Mouse (Mus musculus) spleen, adult 12 weeks (tissue): Measurements from ENCODE around the gene Dgcr2.

Experiments used
- DNase-seq: peaks from one replicate; pipeline ENCODE4 v3.0.0; 2022; ENCODE audit warnings: low spot score

Gene Dgcr2

DNA sequence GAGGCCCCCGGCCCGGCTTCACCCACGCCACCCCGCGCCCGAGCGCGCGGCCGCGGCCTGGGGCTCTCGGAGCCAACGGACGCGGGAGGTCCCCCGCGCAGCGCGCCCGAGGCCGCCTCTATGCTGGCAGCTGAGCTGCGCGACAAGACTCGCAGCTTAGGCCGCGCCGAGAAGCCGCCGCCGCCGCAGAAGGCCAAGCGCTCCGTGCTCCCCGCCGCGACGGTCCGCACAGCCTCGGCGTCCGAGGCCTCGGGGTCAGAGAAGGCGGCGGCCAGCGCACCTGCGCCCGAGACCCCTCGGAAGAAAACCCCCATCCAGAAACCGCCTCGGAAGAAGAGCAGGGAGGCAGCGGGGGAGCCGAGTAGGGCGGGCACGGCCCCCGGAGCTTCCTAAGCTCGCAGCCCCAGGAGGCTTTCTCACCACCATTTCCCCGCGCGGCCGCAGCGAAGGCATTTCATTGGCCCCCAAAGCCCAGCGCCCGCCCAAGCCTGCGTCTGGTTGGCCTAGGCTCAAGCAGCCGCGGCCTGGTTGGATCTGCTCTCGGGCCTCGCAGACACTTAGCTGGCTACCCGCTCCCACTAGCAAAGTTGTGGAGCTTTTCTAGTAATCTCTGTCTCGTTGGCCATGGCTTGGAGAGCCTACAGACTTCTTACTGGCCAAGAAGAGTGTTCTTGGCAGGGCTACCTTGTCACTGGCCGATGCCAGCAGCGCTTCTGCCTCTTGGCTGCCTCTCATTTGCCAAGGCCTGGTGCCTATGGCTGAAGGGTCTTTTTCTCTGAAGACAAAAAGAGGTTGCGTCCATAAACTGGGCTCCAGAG is 91.0 kb downstream of the Dgcr2 start:
- DNase-seq, result peak; percentile 70

DNA sequence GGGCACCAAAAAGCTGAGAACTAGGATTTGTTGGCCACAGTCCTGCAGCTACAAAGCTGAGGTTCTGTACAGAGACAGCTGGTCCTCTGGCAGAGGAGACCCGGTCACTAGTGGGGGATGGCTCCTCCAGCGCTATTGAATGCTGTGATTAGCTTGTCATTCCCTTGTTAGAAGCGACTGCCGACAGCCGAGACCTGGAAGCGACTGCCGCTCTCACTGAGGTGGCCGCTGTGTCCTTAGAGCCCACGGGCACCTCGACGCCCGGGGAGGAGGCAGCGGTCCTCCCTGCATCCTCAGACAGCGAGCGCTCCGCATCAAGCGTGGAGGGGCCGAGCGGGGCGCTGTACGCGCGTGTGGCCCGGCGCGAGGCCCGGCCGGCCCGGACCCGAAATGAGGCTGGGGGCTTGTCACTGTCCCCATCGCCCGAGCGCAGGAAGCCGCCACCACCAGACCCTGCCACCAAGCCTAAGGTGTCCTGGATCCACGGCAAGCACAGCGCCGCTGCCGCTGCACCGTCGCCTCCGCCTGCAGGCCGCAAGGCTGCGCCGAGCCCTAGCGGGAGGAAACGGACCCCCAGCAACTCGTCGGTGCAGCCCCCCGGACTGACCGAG is 91.7 kb downstream of the Dgcr2 start:
- no peak for DNase-seq

DNA sequence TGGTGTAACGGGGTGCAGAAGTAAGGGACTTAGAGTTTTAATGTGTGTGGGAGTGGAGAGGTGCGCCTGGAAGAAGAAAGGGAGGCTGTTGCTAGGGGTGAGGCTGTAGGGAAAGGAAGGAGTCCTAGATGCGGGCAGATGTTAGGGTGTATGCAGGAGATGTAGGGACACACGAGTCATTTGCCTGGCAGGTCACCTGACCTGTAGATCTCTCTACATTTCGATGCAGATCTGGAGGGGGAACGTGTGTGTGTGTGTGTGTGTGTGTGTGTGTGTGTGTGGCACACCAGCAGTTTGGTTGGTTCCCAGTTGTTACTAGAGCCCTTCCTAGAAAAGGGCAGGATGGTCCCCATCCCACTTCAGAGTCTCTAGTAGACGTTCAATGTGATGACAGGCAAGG is 93.4 kb downstream of the Dgcr2 start:
- no peak for DNase-seq

- DNase-seq, result no peak
Observed at GRCm38 (mm10) chr16:17804449-17804912, 93.9 kb downstream of the Dgcr2 start.

DNA sequence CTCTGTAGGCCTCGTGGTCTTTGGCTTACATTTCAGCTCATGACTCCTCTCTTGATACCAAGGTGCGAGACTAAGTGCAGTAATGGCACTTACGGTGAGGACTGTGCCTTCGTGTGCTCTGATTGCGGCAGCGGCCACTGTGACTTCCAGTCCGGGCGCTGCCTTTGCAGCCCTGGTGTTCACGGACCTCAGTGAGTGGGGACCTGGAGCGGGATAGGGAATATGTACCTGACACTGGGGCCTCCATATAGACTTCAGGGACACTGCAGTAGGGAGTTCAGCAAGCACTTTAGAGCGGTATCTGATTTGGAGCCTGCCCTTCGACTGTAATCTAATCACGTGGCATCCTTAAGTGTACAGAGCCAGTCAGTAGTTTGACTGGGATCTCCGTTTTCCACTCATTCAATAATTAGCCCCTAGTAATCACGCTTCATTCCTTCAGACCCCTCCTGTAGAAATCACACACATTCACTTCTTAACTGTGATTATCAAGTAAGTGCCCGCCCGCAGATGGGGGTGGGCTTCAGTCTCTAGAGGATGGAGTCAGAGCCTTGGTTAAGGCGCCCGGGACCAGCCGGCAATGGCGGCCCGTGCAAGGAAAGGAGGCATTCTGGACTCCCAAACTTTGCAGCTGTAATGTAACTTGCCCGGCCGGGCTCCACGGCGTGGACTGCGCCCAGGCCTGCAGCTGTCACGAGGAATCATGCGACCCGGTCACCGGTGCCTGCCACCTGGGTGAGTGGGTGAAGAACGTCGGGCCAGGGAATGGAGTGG is 94.5 kb downstream of the Dgcr2 start:
- DNase-seq, result no peak

- no peak for DNase-seq
Observed at GRCm38 (mm10) chr16:17802839-17803674, 95.3 kb downstream of the Dgcr2 start.

GRCm38 (mm10) chr16:17802456-17802838 is 95.9 kb downstream of the Dgcr2 start:
- no peak for DNase-seq

- DNase-seq, result no peak
Observed at GRCm38 (mm10) chr16:17801777-17802455, 96.4 kb downstream of the Dgcr2 start.

- DNase-seq, result no peak
Observed at GRCm38 (mm10) chr16:17799584-17799983, 98.8 kb downstream of the Dgcr2 start.

- no peak for DNase-seq
Observed at GRCm38 (mm10) chr16:17798321-17799180, 99.8 kb downstream of the Dgcr2 start.

DNA sequence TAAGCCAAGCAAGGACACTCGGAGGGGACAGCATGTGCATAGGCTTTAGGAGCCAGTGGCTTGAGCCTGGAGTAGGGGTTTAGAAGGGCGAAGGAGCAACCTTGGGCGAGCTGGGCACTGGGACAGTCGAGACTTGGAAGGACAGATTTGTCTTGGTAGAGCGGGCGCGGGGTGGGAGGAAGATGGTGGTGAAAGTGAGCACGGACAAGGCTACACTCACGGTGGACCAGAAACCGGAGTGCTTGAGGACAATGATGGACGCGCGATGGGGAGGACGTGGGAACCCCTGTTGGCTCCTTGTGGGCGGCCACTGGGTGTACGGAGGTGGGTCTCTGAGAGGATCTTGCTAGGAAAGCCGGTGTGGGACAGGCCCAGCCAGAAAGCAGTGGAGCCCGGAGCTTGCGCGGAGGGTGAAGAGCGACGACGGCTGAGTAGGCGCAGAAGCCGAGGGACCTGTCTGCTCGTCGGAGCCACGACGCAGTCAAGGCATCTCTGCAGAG is 100.5 kb downstream of the Dgcr2 start:
- DNase-seq, result no peak

- no peak for DNase-seq
Observed at GRCm38 (mm10) chr16:17796971-17797811, 101.2 kb downstream of the Dgcr2 start, which contains the start of gene Scarf2. Gene Scarf2 (plus strand): TSS chr16:17797282.

DNA sequence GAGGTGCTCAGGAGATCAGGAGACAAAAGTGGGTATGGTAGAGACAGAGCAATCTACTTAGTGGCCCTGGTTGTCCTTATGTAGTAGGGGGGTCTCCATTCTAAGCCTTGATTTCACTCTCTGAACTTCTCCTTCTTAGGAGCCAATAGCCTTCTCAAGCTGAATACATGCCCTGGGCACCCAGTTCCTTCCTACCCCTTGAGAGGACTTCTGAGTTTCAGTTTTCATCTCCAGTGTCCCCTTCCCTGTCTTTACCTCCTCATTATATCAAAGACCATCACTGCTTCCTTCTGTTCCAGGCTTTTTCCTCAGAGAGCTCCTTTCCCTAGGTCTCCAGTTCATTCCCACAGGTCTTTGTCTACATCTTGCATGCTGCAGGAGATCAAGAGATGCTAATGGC is 101.8 kb downstream of the Dgcr2 start:
- DNase-seq, result no peak

- DNase-seq, result no peak
Observed at GRCm38 (mm10) chr16:17795643-17796042, 102.7 kb downstream of the Dgcr2 start.

DNA sequence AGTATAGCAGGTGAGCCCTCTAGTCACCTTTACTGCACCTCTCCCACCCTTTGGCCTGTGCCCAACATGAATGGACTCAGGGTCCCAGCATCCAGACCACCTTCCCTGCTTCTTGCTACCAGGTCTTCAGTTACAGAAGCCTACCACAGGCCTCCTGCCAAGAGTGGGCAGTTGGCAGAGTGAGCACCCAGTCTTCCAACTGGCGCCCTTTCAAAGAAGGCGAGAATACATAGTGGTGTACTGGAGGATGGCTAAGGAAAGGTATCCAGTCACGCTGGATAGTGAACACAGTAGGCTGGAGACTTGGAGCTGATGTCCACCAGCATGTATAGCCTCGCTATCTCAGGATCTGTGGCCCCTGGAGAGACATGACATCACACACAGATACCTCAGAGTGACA is 104.3 kb downstream of the Dgcr2 start:
- DNase-seq, result no peak

DNA sequence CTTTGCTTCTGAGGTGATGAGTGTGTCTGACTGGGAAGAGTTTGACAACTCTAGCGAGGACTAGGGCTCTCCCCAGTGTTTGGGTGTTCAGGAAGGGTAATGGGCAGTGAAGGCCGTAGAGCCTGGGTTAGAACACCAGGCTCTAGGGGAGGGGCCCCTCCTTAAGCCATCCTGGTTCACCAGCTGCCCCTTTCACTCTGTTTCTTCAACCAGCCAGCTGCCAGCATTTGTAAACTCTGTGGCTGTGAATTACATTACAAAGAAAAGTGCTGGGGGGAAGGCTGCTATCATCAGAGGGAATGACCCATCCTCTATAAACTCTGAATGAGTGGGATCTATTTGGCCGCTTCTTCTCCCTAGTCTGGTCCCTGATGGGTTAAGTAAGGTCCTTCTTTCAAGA is 105.6 kb downstream of the Dgcr2 start:
- no peak for DNase-seq
